Mouse (Mus musculus) forelimb bud, embryonic 11.5 days (tissue): ENCODE results near the gene Dnajb13.

ENCODE experiments used
- DNase-seq: peaks from one replicate; pipeline ENCODE4 v3.0.0-alpha.2; 2012; ENCODE audit warnings: low read depth, low spot score

Dnajb13 gene

DNA sequence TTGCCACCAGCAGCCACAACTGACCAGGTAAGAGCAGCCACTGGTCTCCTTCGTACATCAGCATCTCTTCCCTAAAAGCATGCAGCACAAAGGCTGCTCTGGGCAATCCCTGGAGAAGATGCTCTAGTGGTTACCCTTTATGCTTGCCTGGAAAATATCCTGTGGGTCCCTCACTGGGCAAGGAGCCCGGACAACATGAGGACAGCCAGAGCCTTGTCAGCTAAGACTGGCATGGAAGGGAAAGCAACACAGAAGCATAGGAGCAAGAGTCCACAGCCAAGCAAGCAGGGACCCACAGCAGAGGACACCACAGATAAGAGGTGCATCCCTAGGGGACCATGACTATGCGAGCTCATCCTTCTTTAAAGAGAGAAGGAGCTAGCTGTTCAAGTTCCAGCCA is 54.9 kb downstream of the Dnajb13 start:
- no peak for DNase-seq

DNA sequence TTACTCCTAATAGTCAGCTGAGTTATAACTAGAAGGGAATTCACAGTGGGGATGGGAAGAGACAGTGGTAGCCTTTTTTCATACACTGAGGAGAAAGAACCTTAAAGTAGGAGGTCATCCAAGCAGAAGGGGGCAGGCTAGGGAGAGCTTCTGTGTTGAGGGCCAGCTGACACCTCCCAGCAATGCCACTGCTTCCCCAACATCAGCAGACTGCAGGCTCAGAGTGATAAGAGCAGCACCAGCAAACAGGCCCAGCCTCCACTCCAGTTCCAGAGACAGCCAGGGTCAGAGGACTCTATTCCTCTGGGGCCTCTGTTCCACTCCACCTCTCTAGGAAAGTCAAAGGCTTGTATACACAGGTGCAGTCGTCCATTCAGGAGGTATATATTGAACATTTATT is 56.6 kb downstream of the Dnajb13 start:
- no peak for DNase-seq
